Comparison of ENCODE assay signal across 26 mouse cellular contexts in genomic region chr1:104241605-104242004, GRCm38 (mm10).
A peak's percentile ranks its signal among the peaks of the same experiment; 100 is the strongest.
DNase-seq lines count a peak whose midpoint lies in the region; ATAC-seq and TF ChIP-seq lines count a peak whose summit lies in the region.
"Had no signal": no experiment of that assay in that cellular context is flagged by ENCODE, and none has a peak within 500 bp of the region (broad histone marks: within the 10 kb centered on the region; RNA-seq: fewer than 3 reads in every experiment).

No protein-coding gene starts in this region.

- intact Hi-C loops in left cerebral cortex, adult 2 months (cut with DNase I), result loop anchor here (5.0 kb wide), 1 partner anchor 661 kb away; no protein-coding TSS in a partner anchor

- H3K27ac ChIP-seq in left cerebral cortex, adult 2 months, result no peak overlapping the region
- H3K27ac ChIP-seq: embryonic facial prominence, embryonic 12.5 days; forebrain, embryonic 15.5 days; gastrocnemius, adult 2 months; heart, embryonic 10.5 days; hindbrain, embryonic 12.5 days; hindbrain, postnatal 0 days had no signal

- ATAC-seq in frontal cortex, adult (ENCODE audit: low TSS enrichment), result peak; percentile 99
- ATAC-seq: CD4-positive, CD25-positive, alpha-beta regulatory T cell, adult 4 months; forebrain, embryonic 15.5 days; hindbrain, postnatal 0 days had no signal

- H3K4me3 ChIP-seq in left cerebral cortex, adult 2 months, result no peak overlapping the region
- H3K4me3 ChIP-seq: embryonic facial prominence, embryonic 12.5 days; forebrain, embryonic 15.5 days; gastrocnemius, adult 2 months; heart, embryonic 10.5 days; hindbrain, embryonic 12.5 days had no signal

- no peak for DNase-seq in frontal cortex, postnatal 10 days (ENCODE audit: low spot score in 2 of 2)
- peak; percentile 22 for DNase-seq in left cerebral cortex, adult 11 months (ENCODE audit: low spot score)
- no peak for DNase-seq in left cerebral cortex, adult 2 months (ENCODE audit: extremely low spot score in 1 of 2, low spot score in 2 of 2)
- DNase-seq in right cerebral cortex, adult 2 months (ENCODE audit: low spot score in 2 of 2), result peak; percentile 7 to 17
- no peak for DNase-seq in right cerebral cortex, postnatal 14 days
- no peak for DNase-seq in gastrocnemius, postnatal 10 days
- no peak for DNase-seq in urinary bladder, postnatal 36 days (ENCODE audit: low spot score in 2 of 2)
- DNase-seq: adrenal gland, adult 8-10 months; adrenal gland, postnatal 36 days; B cell, adult 2 months; cerebellum, adult 11 months; cerebellum, adult 8-10 months; cerebellum, postnatal 14 days; embryo, embryonic 11 days; gastrocnemius, adult 2 months; gastrocnemius, postnatal 36 days; heart, adult 18-20 months; heart, postnatal 10 days; heart, postnatal 4 days had no signal

- no peak for TF ChIP-seq CTCF in left cerebral cortex, adult 2 months (IDR thresholded peaks at IDR 0.05)

Comparison
In these comparisons a context has a peak if more than half of its experiments do, and no peak if none do; other contexts are left out.
1. DNase-seq: peak in left cerebral cortex, adult 11 months (single experiment) and right cerebral cortex, adult 2 months (2 of 2); none in frontal cortex, postnatal 10 days (0 of 2), left cerebral cortex, adult 2 months (0 of 2), right cerebral cortex, postnatal 14 days (single experiment), gastrocnemius, postnatal 10 days (single experiment) and urinary bladder, postnatal 36 days (0 of 2).